Mouse (Mus musculus): ENCODE data around the gene Cyfip2. TPM values are rescaled to one million over a fixed set of nuclear protein-coding genes. Genes with fewer than 3 reads are reported as not detected.

Cyfip2 gene
- total and polyA plus RNA-seq, 2 experiments from 2014 or later: 79.1 to 162 TPM

DNA sequence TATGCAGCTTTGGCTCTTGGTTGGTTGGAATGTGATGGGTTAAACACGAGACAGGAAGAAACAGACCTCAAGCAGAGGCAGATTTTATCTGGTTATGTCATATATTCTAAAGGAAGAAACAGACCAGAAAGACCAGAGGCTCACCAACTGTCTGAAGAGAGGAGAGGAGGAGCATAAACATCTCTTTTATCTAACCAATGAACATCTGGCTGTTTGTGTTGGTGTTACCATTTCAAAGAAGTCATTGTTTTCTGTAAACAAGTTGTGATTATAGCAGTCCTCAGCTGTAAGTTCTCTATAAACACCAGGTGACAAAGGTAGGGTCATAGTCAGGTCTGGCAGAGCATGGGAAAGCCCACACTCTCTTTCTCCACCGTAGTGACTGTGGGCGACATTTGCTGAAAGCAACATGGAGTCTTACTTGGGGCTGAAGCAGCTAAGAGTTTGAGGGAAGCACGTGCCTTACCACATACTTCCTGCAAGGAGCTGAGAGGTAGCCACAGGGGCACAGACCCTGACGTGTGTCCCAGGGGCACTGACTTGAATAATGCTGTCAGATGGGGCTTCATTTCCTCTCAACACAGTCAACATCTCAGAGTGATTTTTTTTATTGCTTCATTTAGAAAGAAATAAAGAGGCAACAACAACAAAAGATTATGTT lies 31.4 kb upstream of the Cyfip2 start:
- H3K27me3 ChIP-seq (ENCODE audit: insufficient read depth, low read length): no peaks in the 10 kb centered on the region
- no peak for TF ChIP-seq CTCF (IDR thresholded peaks at IDR 0.05; ENCODE audit: low read depth)

DNA sequence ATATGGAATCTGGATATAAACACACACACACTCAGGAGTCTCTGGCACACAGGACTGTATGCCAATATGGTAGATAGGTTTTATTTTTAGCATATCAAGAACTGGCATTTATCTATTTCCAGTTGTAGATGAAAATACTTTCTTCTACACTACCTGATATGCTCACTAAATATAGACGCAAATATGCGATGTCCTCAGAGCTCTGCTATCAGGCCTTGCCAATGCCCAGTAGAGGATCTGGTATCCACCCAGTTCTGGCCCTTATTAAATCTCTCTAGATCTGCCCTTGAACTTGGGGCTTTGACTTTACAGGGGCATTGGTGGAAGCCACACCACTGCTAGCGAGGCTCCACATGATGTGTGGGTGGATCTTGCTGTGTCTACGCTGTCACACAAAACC lies 29.3 kb upstream of the Cyfip2 start:
- WGBS: 92% methylated on average over 4 of the region's 4 CpGs
- DNase-seq (ENCODE audit: low spot score) (no peak), ATAC-seq (no peak)

More for the DNA sequence above, 31.4 kb upstream of the Cyfip2 start:
- no peak overlapping the region for H3K9ac ChIP-seq (replicated peaks; ENCODE audit: low read length)
- WGBS: 55% methylated on average over 5 of the region's 5 CpGs
- no peaks in the 10 kb centered on the region for H3K4me1 ChIP-seq (ENCODE audit: insufficient read depth, low read length)
- H3K4me3 ChIP-seq (ENCODE audit: low read length): no peak overlapping the region
- DNase-seq (ENCODE audit: low spot score): no peak
- ATAC-seq: no peak
- no peak overlapping the region for H3K4me2 ChIP-seq (ENCODE audit: low read depth, low read length)
- H3K36me3 ChIP-seq (ENCODE audit: insufficient read depth, low read length): no peaks in the 10 kb centered on the region
- H3K27ac ChIP-seq: no peak overlapping the region
- H3K9me3 ChIP-seq (ENCODE audit: low read length): no peaks in the 10 kb centered on the region

DNA sequence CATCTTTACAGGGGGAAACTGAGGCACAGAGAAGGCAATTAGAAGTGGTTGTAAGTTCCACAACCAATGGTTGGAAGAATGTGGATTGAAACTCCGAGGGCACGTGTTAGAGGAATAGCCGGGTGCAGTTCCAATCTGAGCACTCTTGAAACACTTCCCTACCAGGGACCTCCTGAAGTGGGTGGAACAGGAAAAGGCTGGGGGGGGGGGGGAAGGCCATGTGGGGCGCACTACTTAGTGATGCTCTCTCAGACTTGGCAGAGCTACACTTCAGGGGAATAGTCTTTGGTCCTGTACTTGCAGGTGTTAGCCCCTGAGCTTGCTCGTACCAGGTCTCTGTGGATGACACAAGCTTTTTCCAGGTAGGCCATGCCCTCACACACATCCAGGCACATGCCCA lies 23.4 kb upstream of the Cyfip2 start:
- Histone ChIP-seq H3K4me2 (ENCODE audit: low read depth, low read length) (no peak overlapping the region), H3K27me3 (ENCODE audit: insufficient read depth, low read length) (no peaks in the 10 kb centered on the region), H3K9ac (replicated peaks; ENCODE audit: low read length) (no peak overlapping the region), H3K4me1 (ENCODE audit: insufficient read depth, low read length) (no peaks in the 10 kb centered on the region), H3K9me3 (ENCODE audit: low read length) (no peaks in the 10 kb centered on the region), H3K27ac (no peak overlapping the region), H3K36me3 (ENCODE audit: insufficient read depth, low read length) (no peaks in the 10 kb centered on the region), H3K4me3 (ENCODE audit: low read length) (no peak overlapping the region)
- DNase-seq (ENCODE audit: low spot score) (no peak), ATAC-seq (no peak)
- TF ChIP-seq CTCF (IDR thresholded peaks at IDR 0.05; ENCODE audit: low read depth): no peak
- 95% methylated on average over 5 of the region's 5 CpGs for WGBS

More for the DNA sequence above, 29.3 kb upstream of the Cyfip2 start:
- TF ChIP-seq CTCF (IDR thresholded peaks at IDR 0.05; ENCODE audit: low read depth): no peak
- Histone ChIP-seq H3K9ac (replicated peaks; ENCODE audit: low read length) (no peak overlapping the region), H3K4me3 (ENCODE audit: low read length) (no peak overlapping the region), H3K4me1 (ENCODE audit: insufficient read depth, low read length) (no peaks in the 10 kb centered on the region), H3K27ac (no peak overlapping the region), H3K4me2 (ENCODE audit: low read depth, low read length) (no peak overlapping the region), H3K27me3 (ENCODE audit: insufficient read depth, low read length) (no peaks in the 10 kb centered on the region), H3K9me3 (ENCODE audit: low read length) (no peaks in the 10 kb centered on the region), H3K36me3 (ENCODE audit: insufficient read depth, low read length) (no peaks in the 10 kb centered on the region)

GRCm38 (mm10) chr11:46332217-46332616 lies 19.6 kb upstream of the Cyfip2 start:
- no peaks in the 10 kb centered on the region for H3K36me3 ChIP-seq (ENCODE audit: insufficient read depth, low read length)
- H3K4me2 ChIP-seq (ENCODE audit: low read depth, low read length): no peak overlapping the region
- H3K9me3 ChIP-seq (ENCODE audit: low read length): no peaks in the 10 kb centered on the region
- no peak for DNase-seq (ENCODE audit: low spot score)
- no peak for ATAC-seq
- H3K4me3 ChIP-seq (ENCODE audit: low read length): no peak overlapping the region
- TF ChIP-seq CTCF (IDR thresholded peaks at IDR 0.05; ENCODE audit: low read depth): no peak
- no peak overlapping the region for H3K9ac ChIP-seq (replicated peaks; ENCODE audit: low read length)
- H3K4me1 ChIP-seq (ENCODE audit: insufficient read depth, low read length): no peaks in the 10 kb centered on the region
- H3K27ac ChIP-seq: no peak overlapping the region
- no peaks in the 10 kb centered on the region for H3K27me3 ChIP-seq (ENCODE audit: insufficient read depth, low read length)
- WGBS: 93% methylated on average over 8 of the region's 8 CpGs

GRCm38 (mm10) chr11:46326271-46327015 lies 13.8 kb upstream of the Cyfip2 start:
- 90% methylated on average over 16 of the region's 16 CpGs for WGBS
- Histone ChIP-seq H3K9ac (replicated peaks; ENCODE audit: low read length) (no peak overlapping the region), H3K4me3 (ENCODE audit: low read length) (no peak overlapping the region), H3K36me3 (ENCODE audit: insufficient read depth, low read length) (no peaks in the 10 kb centered on the region), H3K27me3 (ENCODE audit: insufficient read depth, low read length) (no peaks in the 10 kb centered on the region), H3K9me3 (ENCODE audit: low read length) (no peaks in the 10 kb centered on the region), H3K4me2 (ENCODE audit: low read depth, low read length) (no peak overlapping the region), H3K4me1 (ENCODE audit: insufficient read depth, low read length) (no peaks in the 10 kb centered on the region), H3K27ac (no peak overlapping the region)
- DNase-seq (ENCODE audit: low spot score): no peak
- TF ChIP-seq CTCF (IDR thresholded peaks at IDR 0.05; ENCODE audit: low read depth): no peak
- ATAC-seq: no peak

DNA sequence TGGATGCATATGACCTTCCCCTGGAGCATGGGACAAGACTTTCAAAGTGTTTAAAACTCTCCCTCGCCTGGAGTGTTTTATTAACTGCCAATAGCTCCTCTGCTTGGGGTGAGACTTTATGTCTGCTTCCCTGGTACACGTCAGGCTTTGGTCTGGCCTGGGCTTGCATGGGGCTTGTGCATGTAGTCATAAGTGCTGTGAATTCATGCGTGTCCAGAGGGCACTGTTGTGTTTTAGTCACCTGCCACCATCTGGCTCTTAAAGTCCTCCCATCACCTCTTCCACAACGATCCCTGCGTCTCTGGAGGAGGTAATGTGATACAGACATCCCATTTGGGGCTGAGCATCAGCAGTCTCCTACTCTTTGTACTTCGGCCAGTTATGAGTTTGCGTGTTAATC lies 8.9 kb upstream of the Cyfip2 start:
- no peaks in the 10 kb centered on the region for H3K36me3 ChIP-seq (ENCODE audit: insufficient read depth, low read length)
- ATAC-seq (no peak), DNase-seq (ENCODE audit: low spot score) (no peak)
- no peak overlapping the region for H3K4me2 ChIP-seq (ENCODE audit: low read depth, low read length)
- WGBS: 80% methylated on average over 7 of the region's 7 CpGs
- TF ChIP-seq CTCF (IDR thresholded peaks at IDR 0.05; ENCODE audit: low read depth): no peak
- H3K27me3 ChIP-seq (ENCODE audit: insufficient read depth, low read length): no peaks in the 10 kb centered on the region
- H3K27ac ChIP-seq: no peak overlapping the region
- H3K4me1 ChIP-seq (ENCODE audit: insufficient read depth, low read length): no peaks in the 10 kb centered on the region
- H3K9ac ChIP-seq (replicated peaks; ENCODE audit: low read length): no peak overlapping the region
- no peaks in the 10 kb centered on the region for H3K9me3 ChIP-seq (ENCODE audit: low read length)
- no peak overlapping the region for H3K4me3 ChIP-seq (ENCODE audit: low read length)

GRCm38 (mm10) chr11:46314534-46314933 lies 1.9 kb upstream of the Cyfip2 start:
- TF ChIP-seq CTCF (IDR thresholded peaks at IDR 0.05; ENCODE audit: low read depth): no peak

More at GRCm38 (mm10) chr11:46314534-46314933, 1.9 kb upstream of the Cyfip2 start:
- no peaks in the 10 kb centered on the region for H3K27me3 ChIP-seq (ENCODE audit: insufficient read depth, low read length)
- H3K27ac ChIP-seq: no peak overlapping the region
- H3K4me3 ChIP-seq (ENCODE audit: low read length): no peak overlapping the region
- no peaks in the 10 kb centered on the region for H3K36me3 ChIP-seq (ENCODE audit: insufficient read depth, low read length)
- ATAC-seq (no peak), DNase-seq (ENCODE audit: low spot score) (no peak)
- H3K9ac ChIP-seq (replicated peaks; ENCODE audit: low read length): no peak overlapping the region
- peaks cover 8% of the 10 kb centered on the region for H3K4me1 ChIP-seq (ENCODE audit: insufficient read depth, low read length)
- H3K9me3 ChIP-seq (ENCODE audit: low read length): no peaks in the 10 kb centered on the region
- 62% methylated on average over 7 of the region's 7 CpGs for WGBS
- no peak overlapping the region for H3K4me2 ChIP-seq (ENCODE audit: low read depth, low read length)

All from hindbrain, postnatal 0 days (tissue).